Mouse (Mus musculus): ENCODE measurements around the gene Tshb. TPM values are rescaled to one million over a fixed set of nuclear protein-coding genes. Genes with fewer than 3 reads are reported as not detected.

The Tshb gene
- polyA plus RNA-seq, 1 experiment from 2014 or later: 9.0 TPM

GRCm38 (mm10) chr3:102743202-102743601 lies 39.3 kb downstream of the Tshb start:
- ATAC-seq: peak; percentile 82
- peak; percentile 95 for DNase-seq (ENCODE audit: low spot score)
- H3K27ac ChIP-seq (ENCODE audit: low read length): peak overlapping the region; percentile 93

DNA sequence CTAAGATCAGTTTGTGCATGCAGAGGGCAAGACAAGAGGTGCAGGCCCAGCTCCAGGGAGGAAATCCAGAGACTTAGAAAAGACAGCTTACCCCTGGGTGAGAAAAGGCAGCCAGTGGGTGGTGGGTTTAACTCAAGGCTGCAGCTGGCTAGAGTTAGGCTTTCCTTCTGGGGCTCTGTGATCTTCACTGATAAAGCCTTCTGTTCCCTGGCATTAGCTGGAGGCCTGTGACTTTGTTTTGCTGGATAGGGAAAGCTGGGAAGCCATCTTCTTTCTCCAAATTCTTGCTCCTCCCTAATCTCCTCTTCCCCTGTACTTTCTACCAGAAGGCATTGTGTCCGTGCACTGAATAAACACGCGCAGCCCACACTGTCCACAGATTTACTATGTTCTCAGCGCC lies 39.8 kb downstream of the Tshb start:
- DNase-seq (ENCODE audit: low spot score): no peak
- peak overlapping the region; percentile 90 for H3K27ac ChIP-seq (ENCODE audit: low read length)

More at GRCm38 (mm10) chr3:102743202-102743601, 39.3 kb downstream of the Tshb start:
- Histone ChIP-seq H3K36me3 (ENCODE audit: insufficient read depth, low read length) (no peaks in the 10 kb centered on the region), H3K4me1 (ENCODE audit: insufficient read depth, low read depth, low read length) (peaks cover 12% of the 10 kb centered on the region), H3K27me3 (replicated peaks; ENCODE audit: insufficient read depth, low read length) (no peaks in the 10 kb centered on the region), H3K9ac (replicated peaks; ENCODE audit: low read depth) (no peak overlapping the region), H3K4me2 (replicated peaks; ENCODE audit: low read depth, low read length) (no peak overlapping the region; the same call in 1 of the 2 replicates), H3K4me3 (ENCODE audit: low read depth, low read length) (no peak overlapping the region), H3K9me3 (ENCODE audit: low read length) (no peaks in the 10 kb centered on the region)
- WGBS: 43% methylated on average over 4 of the region's 4 CpGs
- TF ChIP-seq EP300 (IDR thresholded peaks at IDR 0.05) (peak; percentile 98), CTCF (IDR thresholded peaks at IDR 0.05) (no peak)

GRCm38 (mm10) chr3:102738926-102739325 lies 43.6 kb downstream of the Tshb start:
- Histone ChIP-seq H3K4me3 (ENCODE audit: low read depth, low read length) (no peak overlapping the region), H3K4me1 (ENCODE audit: insufficient read depth, low read depth, low read length) (peaks cover 12% of the 10 kb centered on the region; the same call in 1 of the 2 replicates), H3K36me3 (ENCODE audit: insufficient read depth, low read length) (no peaks in the 10 kb centered on the region), H3K4me2 (replicated peaks; ENCODE audit: low read depth, low read length) (peak overlapping the region; percentile 81; the same call in 1 of the 2 replicates), H3K27ac (ENCODE audit: low read length) (peak overlapping the region; percentile 60), H3K27me3 (replicated peaks; ENCODE audit: insufficient read depth, low read length) (no peaks in the 10 kb centered on the region), H3K9ac (replicated peaks; ENCODE audit: low read depth) (no peak overlapping the region), H3K9me3 (ENCODE audit: low read length) (no peaks in the 10 kb centered on the region)
- DNase-seq (ENCODE audit: low spot score): no peak
- WGBS: 54% methylated on average over 6 of the region's 6 CpGs
- TF ChIP-seq EP300 (IDR thresholded peaks at IDR 0.05): no peak
- no peak for TF ChIP-seq CTCF (IDR thresholded peaks at IDR 0.05)
- no peak for ATAC-seq

More for the DNA sequence above, 39.8 kb downstream of the Tshb start:
- Histone ChIP-seq H3K9me3 (ENCODE audit: low read length) (no peaks in the 10 kb centered on the region), H3K4me1 (ENCODE audit: insufficient read depth, low read depth, low read length) (peaks cover 12% of the 10 kb centered on the region), H3K27me3 (replicated peaks; ENCODE audit: insufficient read depth, low read length) (no peaks in the 10 kb centered on the region), H3K4me2 (replicated peaks; ENCODE audit: low read depth, low read length) (no peak overlapping the region; the same call in 1 of the 2 replicates), H3K36me3 (ENCODE audit: insufficient read depth, low read length) (no peaks in the 10 kb centered on the region), H3K9ac (replicated peaks; ENCODE audit: low read depth) (peak overlapping the region; percentile 2; the same call in 1 of the 2 replicates), H3K4me3 (ENCODE audit: low read depth, low read length) (no peak overlapping the region)
- no peak for TF ChIP-seq CTCF (IDR thresholded peaks at IDR 0.05)
- TF ChIP-seq EP300 (IDR thresholded peaks at IDR 0.05): no peak
- no peak for ATAC-seq
- WGBS: 47% methylated on average over 4 of the region's 4 CpGs

DNA sequence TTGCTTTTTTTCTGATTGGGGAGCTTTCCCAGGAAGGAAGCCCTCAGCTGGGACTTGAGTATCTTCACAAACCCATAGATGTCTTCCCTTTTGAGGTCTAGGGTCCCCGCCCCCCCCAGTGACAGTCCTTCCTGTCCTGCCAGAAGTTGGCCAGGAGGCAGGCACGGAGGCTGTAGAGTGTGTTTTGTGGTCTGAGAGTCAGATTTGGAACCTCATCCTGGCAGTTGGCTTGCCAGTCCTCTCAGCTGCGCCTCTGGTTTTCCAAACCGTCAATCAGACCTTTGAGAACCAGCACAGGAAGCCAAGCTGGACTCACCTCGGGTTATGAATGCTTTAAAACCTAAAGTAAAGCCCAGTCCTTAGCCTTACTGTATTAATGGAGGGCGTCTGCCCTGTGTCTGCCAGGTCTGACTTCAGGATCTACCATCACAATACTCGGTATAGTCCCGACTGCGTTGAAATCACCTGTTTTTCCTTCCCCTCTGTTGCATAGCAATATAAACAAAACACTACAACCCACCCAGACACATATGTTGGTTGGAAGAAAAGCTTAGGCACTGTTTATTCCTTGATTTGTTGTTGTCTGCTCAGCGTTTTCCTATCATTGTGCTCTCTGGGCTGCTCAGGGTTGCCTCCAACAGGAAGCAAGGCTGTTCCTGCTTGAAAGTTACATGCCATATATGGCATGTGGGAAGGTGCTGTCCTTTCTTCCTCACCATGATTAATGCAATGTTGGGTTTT lies 44.2 kb downstream of the Tshb start:
- peak overlapping the region; percentile 81 for H3K4me2 ChIP-seq (replicated peaks; ENCODE audit: low read depth, low read length)
- no peaks in the 10 kb centered on the region for H3K27me3 ChIP-seq (replicated peaks; ENCODE audit: insufficient read depth, low read length)
- no peaks in the 10 kb centered on the region for H3K36me3 ChIP-seq (ENCODE audit: insufficient read depth, low read length)
- peak overlapping the region; percentile 60 for H3K27ac ChIP-seq (ENCODE audit: low read length)
- peak; percentile 31 for ATAC-seq
- no peak overlapping the region for H3K4me3 ChIP-seq (ENCODE audit: low read depth, low read length)
- H3K4me1 ChIP-seq (ENCODE audit: insufficient read depth, low read depth, low read length): peaks cover 8% of the 10 kb centered on the region; the same call in 1 of the 2 replicates
- DNase-seq (ENCODE audit: low spot score): peak; percentile 72
- no peak overlapping the region for H3K9ac ChIP-seq (replicated peaks; ENCODE audit: low read depth)
- H3K9me3 ChIP-seq (ENCODE audit: low read length): no peaks in the 10 kb centered on the region
- WGBS: 42% methylated on average over 10 of the region's 10 CpGs
- peak; percentile 86 for TF ChIP-seq EP300 (IDR thresholded peaks at IDR 0.05)
- TF ChIP-seq CTCF (IDR thresholded peaks at IDR 0.05): no peak

- WGBS: 71% methylated on average over 6 of the region's 6 CpGs
- no peaks in the 10 kb centered on the region for H3K27me3 ChIP-seq (replicated peaks; ENCODE audit: insufficient read depth, low read length)
- no peaks in the 10 kb centered on the region for H3K9me3 ChIP-seq (ENCODE audit: low read length)
- peak overlapping the region; percentile 10 for H3K4me3 ChIP-seq (ENCODE audit: low read depth, low read length)
- DNase-seq (ENCODE audit: low spot score) (no peak), ATAC-seq (no peak)
- no peaks in the 10 kb centered on the region for H3K36me3 ChIP-seq (ENCODE audit: insufficient read depth, low read length)
- H3K4me2 ChIP-seq (replicated peaks; ENCODE audit: low read depth, low read length): peak overlapping the region; percentile 81
- H3K27ac ChIP-seq (ENCODE audit: low read length): no peak overlapping the region
- TF ChIP-seq EP300 (IDR thresholded peaks at IDR 0.05) (no peak), CTCF (IDR thresholded peaks at IDR 0.05) (no peak)
- H3K9ac ChIP-seq (replicated peaks; ENCODE audit: low read depth): peak overlapping the region; percentile 29; the same call in 1 of the 2 replicates
- peaks cover 8% of the 10 kb centered on the region; the same call in 1 of the 2 replicates for H3K4me1 ChIP-seq (ENCODE audit: insufficient read depth, low read depth, low read length)
Observed at GRCm38 (mm10) chr3:102737106-102737505, 45.4 kb downstream of the Tshb start.

- no peak for DNase-seq (ENCODE audit: low spot score)
- Histone ChIP-seq H3K4me2 (replicated peaks; ENCODE audit: low read depth, low read length) (peak overlapping the region; percentile 81), H3K27ac (ENCODE audit: low read length) (no peak overlapping the region), H3K4me3 (ENCODE audit: low read depth, low read length) (peak overlapping the region; percentile 85), H3K9me3 (ENCODE audit: low read length) (no peaks in the 10 kb centered on the region), H3K4me1 (ENCODE audit: insufficient read depth, low read depth, low read length) (peaks cover 8% of the 10 kb centered on the region; the same call in 1 of the 2 replicates), H3K36me3 (ENCODE audit: insufficient read depth, low read length) (no peaks in the 10 kb centered on the region), H3K9ac (replicated peaks; ENCODE audit: low read depth) (no peak overlapping the region), H3K27me3 (replicated peaks; ENCODE audit: insufficient read depth, low read length) (no peaks in the 10 kb centered on the region)
- 56% methylated on average over 6 of the region's 6 CpGs for WGBS
- no peak for ATAC-seq
- TF ChIP-seq EP300 (IDR thresholded peaks at IDR 0.05) (no peak), CTCF (IDR thresholded peaks at IDR 0.05) (no peak)
Observed at GRCm38 (mm10) chr3:102736436-102736835, 46.1 kb downstream of the Tshb start.
